13 mouse cellular contexts compared by ENCODE assay signal in genomic region chr2:156731592-156731991, GRCm38 (mm10). TPM values are rescaled to one million over a fixed set of nuclear protein-coding genes. Genes with fewer than 3 reads are reported as not detected.
A peak's percentile ranks its signal among the peaks of the same experiment; 100 is the strongest.
DNase-seq lines count a peak whose midpoint lies in the region; ATAC-seq and TF ChIP-seq lines count a peak whose summit lies in the region.
"Had no signal": no experiment of that assay in that cellular context is flagged by ENCODE, and none has a peak within 500 bp of the region (broad histone marks: within the 10 kb centered on the region; RNA-seq: fewer than 3 reads in every experiment).

No protein-coding gene starts in this region.

- 0 out of 2 replicates have a peak overlapping the region, but pooled peaks have one; percentile 13 for H3K9ac ChIP-seq in heart, embryonic 12.5 days
- no peak overlapping the region for H3K9ac ChIP-seq in heart, embryonic 11.5 days (ENCODE audit: low read depth, low read length)
- H3K9ac ChIP-seq in embryonic facial prominence, embryonic 15.5 days, result no peak overlapping the region
- H3K9ac ChIP-seq: liver, embryonic 15.5 days had no signal

- H3K4me2 ChIP-seq in heart, embryonic 12.5 days, result no peak overlapping the region
- no peak overlapping the region for H3K4me2 ChIP-seq in heart, embryonic 11.5 days
- H3K4me2 ChIP-seq in embryonic facial prominence, embryonic 15.5 days (replicated peaks), result no peak overlapping the region

- no peaks in the 10 kb centered on the region for H3K27me3 ChIP-seq in heart, embryonic 12.5 days (replicated peaks)
- no peaks in the 10 kb centered on the region for H3K27me3 ChIP-seq in heart, embryonic 11.5 days (ENCODE audit: control insufficient read depth, insufficient read depth, low read length)
- H3K27me3 ChIP-seq in embryonic facial prominence, embryonic 15.5 days, result no peaks in the 10 kb centered on the region
- H3K27me3 ChIP-seq: liver, embryonic 15.5 days had no signal

- no peak overlapping the region for H3K27ac ChIP-seq in heart, embryonic 12.5 days (ENCODE audit: poor library complexity, severe bottlenecking)
- no peak overlapping the region for H3K27ac ChIP-seq in heart, embryonic 11.5 days (ENCODE audit: low read depth, low read length)
- H3K27ac ChIP-seq in layer of hippocampus, adult 2 months, result peak overlapping the region; percentile 73
- peak overlapping the region; percentile 36 for H3K27ac ChIP-seq in embryonic facial prominence, embryonic 15.5 days (replicated peaks)
- H3K27ac ChIP-seq: forebrain, embryonic 10.5 days had no signal

- H3K4me3 ChIP-seq in heart, embryonic 12.5 days, result no peak overlapping the region
- no peak overlapping the region for H3K4me3 ChIP-seq in heart, embryonic 11.5 days (ENCODE audit: low read depth, low read length)
- no peak overlapping the region for H3K4me3 ChIP-seq in layer of hippocampus, adult 2 months
- H3K4me3 ChIP-seq in embryonic facial prominence, embryonic 15.5 days (replicated peaks), result no peak overlapping the region
- H3K4me3 ChIP-seq: forebrain, embryonic 10.5 days; hindbrain, embryonic 10.5 days had no signal

- no peak for ATAC-seq in heart, embryonic 12.5 days (ENCODE audit: insufficient number of reproducible peaks, low FRiP score)
- no peak for ATAC-seq in heart, embryonic 11.5 days (replicated peaks; ENCODE audit: insufficient number of reproducible peaks, low FRiP score, low TSS enrichment)
- ATAC-seq in embryonic facial prominence, embryonic 15.5 days (ENCODE audit: insufficient number of reproducible peaks, low FRiP score, low TSS enrichment, low read depth), result no peak
- ATAC-seq: midbrain, embryonic 16.5 days had no signal

- H3K36me3 ChIP-seq in heart, embryonic 12.5 days, result no peaks in the 10 kb centered on the region
- no peaks in the 10 kb centered on the region for H3K36me3 ChIP-seq in heart, embryonic 11.5 days (ENCODE audit: control insufficient read depth, insufficient read depth, low read length)
- H3K36me3 ChIP-seq in embryonic facial prominence, embryonic 15.5 days, result no peaks in the 10 kb centered on the region
- H3K36me3 ChIP-seq: liver, embryonic 15.5 days had no signal

- H3K4me1 ChIP-seq in heart, embryonic 12.5 days (replicated peaks), result peaks cover 83% of the 10 kb centered on the region
- H3K4me1 ChIP-seq in heart, embryonic 11.5 days (ENCODE audit: control insufficient read depth, insufficient read depth, low read length), result peaks cover 52% of the 10 kb centered on the region
- peaks cover 73% of the 10 kb centered on the region for H3K4me1 ChIP-seq in embryonic facial prominence, embryonic 15.5 days

- DNase-seq in layer of hippocampus, adult 2 months (ENCODE audit: low spot score in 2 of 2), result no peak
- no peak for DNase-seq in layer of hippocampus, postnatal 36 days
- DNase-seq in naive thymus-derived CD4-positive, alpha-beta T cell, adult 2 months (ENCODE audit: low read depth), result peak; percentile 21
- no peak for DNase-seq in frontal cortex, adult 2 months (ENCODE audit: extremely low spot score in 1 of 2, low spot score in 1 of 2)
- DNase-seq: thymus, adult 2 months had no signal

- TF ChIP-seq CTCF in layer of hippocampus, adult 2 months (conservative IDR thresholded peaks at IDR 0.05), result no peak

- no peaks in the 10 kb centered on the region for H3K9me3 ChIP-seq in heart, embryonic 12.5 days (replicated peaks)
- no peaks in the 10 kb centered on the region for H3K9me3 ChIP-seq in heart, embryonic 11.5 days (replicated peaks; ENCODE audit: control insufficient read depth, low read length)
- no peaks in the 10 kb centered on the region for H3K9me3 ChIP-seq in embryonic facial prominence, embryonic 15.5 days (replicated peaks)
- H3K9me3 ChIP-seq: forebrain, embryonic 10.5 days; hindbrain, embryonic 10.5 days; liver, embryonic 15.5 days had no signal

RNA-seq across cellular contexts. Expression of gene Myl9, which starts 43.6 kb away (rescaled TPM):
- polyA plus RNA-seq in heart, embryonic 12.5 days (2016; fragmentation: Nextera tagmentation; extraction: Ambion mirVana), result 1,723 and 1,724 TPM in 2 replicates
- 2,229 and 2,268 TPM in 2 replicates for polyA plus RNA-seq in heart, embryonic 11.5 days (2014; fragmentation: Nextera tagmentation; extraction: Ambion mirVana)
- total RNA-seq in layer of hippocampus, adult 2 months (2021), result 10 to 100 TPM; 14.3 to 18.6 TPM
- 10 to 100 TPM; 16.3 to 17.0 TPM for total RNA-seq in layer of hippocampus, postnatal 36 days (2021)
- polyA plus RNA-seq in embryonic facial prominence, embryonic 15.5 days (2015; fragmentation: Nextera tagmentation; extraction: Ambion mirVana), result 245 and 251 TPM in 2 replicates
- 51.9 and 57.3 TPM in 2 replicates for polyA plus RNA-seq in frontal cortex, adult 2 months (2012; rRNA removed)
- polyA plus RNA-seq: macrophage had no signal

Comparison
In these comparisons a context has a peak if more than half of its experiments do, and no peak if none do; other contexts are left out.
1. H3K27ac ChIP-seq: peak in layer of hippocampus, adult 2 months (single experiment) and embryonic facial prominence, embryonic 15.5 days (single experiment); none in heart, embryonic 12.5 days (single experiment) and heart, embryonic 11.5 days (single experiment).